Mouse (Mus musculus) C2C12 (cell line): ENCODE results near the gene Borcs5.

Experiments
- CTCF ChIP-seq: IDR thresholded peaks from one replicate; pipeline ENCODE4 v1.5.1; 2011; ENCODE audit not compliant: control insufficient read depth, insufficient read depth, insufficient read length
- MAX ChIP-seq: IDR thresholded peaks from one replicate; pipeline ENCODE4 v1.6.1; 2011; ENCODE audit warnings: mild to moderate bottlenecking, control low read depth
- MYOD1 ChIP-seq: IDR thresholded peaks from one replicate; pipeline ENCODE4 v1.6.1; 2011; ENCODE audit warnings: low read depth; ENCODE audit not compliant: control insufficient read depth, insufficient read length
- USF1 ChIP-seq: IDR thresholded peaks from one replicate; pipeline ENCODE4 v1.6.1; 2011; ENCODE audit warnings: low read depth, mild to moderate bottlenecking, control low read depth, moderate library complexity

- no peak for TF ChIP-seq CTCF
- peak; percentile 61 for TF ChIP-seq MYOD1
- no peak for TF ChIP-seq MAX
- no peak for TF ChIP-seq USF1
These were observed 114.5 kb downstream of the Borcs5 start for GRCm38 (mm10) chr6:134753858-134754257.
